ENCODE assay signal across 9 mouse cellular contexts in genomic region chr9:39602536-39603332, GRCm38 (mm10). TPM values are rescaled to one million over a fixed set of nuclear protein-coding genes. Genes with fewer than 3 reads are reported as not detected.
DNase-seq lines count a peak whose midpoint lies in the region; ATAC-seq and TF ChIP-seq lines count a peak whose summit lies in the region.
"Had no signal": no experiment of that assay in that cellular context is flagged by ENCODE, and none has a peak within 500 bp of the region (broad histone marks: within the 10 kb centered on the region; RNA-seq: fewer than 3 reads in every experiment).

No protein-coding gene starts in this region.

- peaks cover 8% of the 10 kb centered on the region for H3K4me1 ChIP-seq in bone marrow macrophage, adult 2 months (ENCODE audit: control insufficient read depth, insufficient read depth, low read length)
- H3K4me1 ChIP-seq in neural tube, embryonic 12.5 days, result peaks cover 11% of the 10 kb centered on the region; the same call in 1 of the 2 replicates

- no peaks in the 10 kb centered on the region for H3K27me3 ChIP-seq in neural tube, embryonic 12.5 days (replicated peaks)

- ATAC-seq in neural tube, embryonic 12.5 days (ENCODE audit: low FRiP score, low read depth), result peak; percentile 85

- H3K9ac ChIP-seq in neural tube, embryonic 12.5 days, result peak overlapping the region; percentile 33; the same call in 1 of the 2 replicates

- DNase-seq in ES-CJ7 (ENCODE audit: low read depth, low spot score), result peak; percentile 60
- DNase-seq in frontal cortex, postnatal 14 days (ENCODE audit: low spot score in 2 of 2), result peak; percentile 8 to 20
- peak; percentile 33 to 46 for DNase-seq in left cerebral cortex, postnatal 14 days (ENCODE audit: low spot score in 2 of 2)
- no peak for DNase-seq in MN1 (ENCODE audit: low spot score)
- no peak for DNase-seq in testis, postnatal 10 days (ENCODE audit: low spot score)
- DNase-seq in cerebellum, adult 18-20 months, result no peak

- no peak for TF ChIP-seq POLR2A in bone marrow macrophage, adult 2 months (IDR thresholded peaks at IDR 0.05; ENCODE audit: borderline replicate concordance, low read depth, low read length)

- peak overlapping the region; percentile 16; the same call in 1 of the 2 replicates for H3K4me3 ChIP-seq in bone marrow macrophage, adult 2 months (ENCODE audit: insufficient read depth, low read length)
- H3K4me3 ChIP-seq in neural tube, embryonic 12.5 days, result peak overlapping the region; percentile 30

- TF ChIP-seq CTCF in bone marrow macrophage, adult 2 months (IDR thresholded peaks at IDR 0.05; ENCODE audit: low read depth, low read length), result no peak

- whole genome bisulfite sequencing in neural tube, embryonic 12.5 days, result under 1% methylated on average over 19 of the region's 19 CpGs

- no peak overlapping the region for H3K27ac ChIP-seq in bone marrow macrophage, adult 2 months (ENCODE audit: insufficient read depth, low read depth, low read length)
- no peak overlapping the region for H3K27ac ChIP-seq in neural tube, embryonic 12.5 days

- intact Hi-C loops in left cerebral cortex, postnatal 14 days (cut with DNase I), result no loop called here

- H3K36me3 ChIP-seq in neural tube, embryonic 12.5 days, result no peaks in the 10 kb centered on the region

- H3K4me2 ChIP-seq in neural tube, embryonic 12.5 days (replicated peaks), result peak overlapping the region; percentile 72

- H3K9me3 ChIP-seq in neural tube, embryonic 12.5 days, result no peaks in the 10 kb centered on the region

RNA-seq across cellular contexts. Expression of gene AW551984, which starts 1.5 kb away (rescaled TPM):
- polyA plus RNA-seq in bone marrow macrophage, adult 2 months (2012; ENCODE audit: insufficient read depth, insufficient read length, missing spikeins), result not detected in 2 replicates
- total RNA-seq in left cerebral cortex, postnatal 14 days (2021), result 10 to 100 TPM in 1 of 2 experiments, 1 to 10 TPM in 1; 6.5 to 13.9 TPM
- polyA plus RNA-seq in neural tube, embryonic 12.5 days (2016; fragmentation: Nextera tagmentation; extraction: Ambion mirVana), result 26.1 and 26.5 TPM in 2 replicates
- total RNA-seq: neutrophil, adult 5-6 weeks had no signal

RNA-seq across cellular contexts. Expression of gene Olfr148, which starts 7.7 kb away (rescaled TPM):
- not detected in 2 replicates for polyA plus RNA-seq in bone marrow macrophage, adult 2 months (2012; ENCODE audit: insufficient read depth, insufficient read length, missing spikeins)
- total RNA-seq in left cerebral cortex, postnatal 14 days (2021), result not detected
- polyA plus RNA-seq in neural tube, embryonic 12.5 days (2016; fragmentation: Nextera tagmentation; extraction: Ambion mirVana), result not detected in 2 replicates
- total RNA-seq: neutrophil, adult 5-6 weeks had no signal

RNA-seq across cellular contexts. Expression of gene Olfr960, which starts 18.4 kb away (rescaled TPM):
- not detected in 2 replicates for polyA plus RNA-seq in bone marrow macrophage, adult 2 months (2012; ENCODE audit: insufficient read depth, insufficient read length, missing spikeins)
- not detected for total RNA-seq in left cerebral cortex, postnatal 14 days (2021)
- not detected in 2 replicates for polyA plus RNA-seq in neural tube, embryonic 12.5 days (2016; fragmentation: Nextera tagmentation; extraction: Ambion mirVana)
- total RNA-seq: neutrophil, adult 5-6 weeks had no signal

RNA-seq across cellular contexts. Expression of gene Olfr959, which starts 27.4 kb away (rescaled TPM):
- not detected in 2 replicates for polyA plus RNA-seq in bone marrow macrophage, adult 2 months (2012; ENCODE audit: insufficient read depth, insufficient read length, missing spikeins)
- total RNA-seq in left cerebral cortex, postnatal 14 days (2021), result not detected
- not detected in 2 replicates for polyA plus RNA-seq in neural tube, embryonic 12.5 days (2016; fragmentation: Nextera tagmentation; extraction: Ambion mirVana)

RNA-seq across cellular contexts. Expression of gene Olfr961, which starts 42.2 kb away (rescaled TPM):
- not detected in 2 replicates for polyA plus RNA-seq in bone marrow macrophage, adult 2 months (2012; ENCODE audit: insufficient read depth, insufficient read length, missing spikeins)
- not detected for total RNA-seq in left cerebral cortex, postnatal 14 days (2021)
- not detected in 2 replicates for polyA plus RNA-seq in neural tube, embryonic 12.5 days (2016; fragmentation: Nextera tagmentation; extraction: Ambion mirVana)
- total RNA-seq: neutrophil, adult 5-6 weeks had no signal

Comparison
In these comparisons a context has a peak if more than half of its experiments do, and no peak if none do; other contexts are left out.
1. DNase-seq: peak in ES-CJ7 (single experiment), frontal cortex, postnatal 14 days (2 of 2) and left cerebral cortex, postnatal 14 days (2 of 2); none in MN1 (single experiment), testis, postnatal 10 days (single experiment) and cerebellum, adult 18-20 months (0 of 2).
2. RNA of gene AW551984, which starts 1.5 kb away (polyA plus RNA-seq): 26.1 to 26.5 TPM in neural tube, embryonic 12.5 days; not detected in bone marrow macrophage, adult 2 months; every median in the first group is over 10 times any median in the second.